Mouse (Mus musculus): ENCODE measurements around the gene Ccnt1. TPM values are rescaled to one million over a fixed set of nuclear protein-coding genes. Genes with fewer than 3 reads are reported as not detected.
A peak's percentile ranks its signal among the peaks of the same experiment; 100 is the strongest.

Gene Ccnt1
- 36.3 and 40.6 TPM in 2 replicates for polyA plus RNA-seq (2011; ENCODE audit: insufficient read length, low read depth, missing spikeins)

- Histone ChIP-seq H3K4me1 (ENCODE audit: control insufficient read depth, insufficient read depth, low read length) (no peaks in the 10 kb centered on the region; the same call in 1 of the 2 replicates), H3K27ac (ENCODE audit: insufficient read depth, low read length) (peak within 1 kb of the TSS; percentile 28; the same call in 1 of the 2 replicates), H3K4me3 (ENCODE audit: insufficient read depth, low read length) (no peak within 1 kb of the TSS)
- TF ChIP-seq CTCF (IDR thresholded peaks at IDR 0.05; ENCODE audit: borderline replicate concordance, insufficient read depth, low read length) (no peak), POLR2A (IDR thresholded peaks at IDR 0.05; ENCODE audit: low read depth, low read length) (no peak)
These were observed at the start of gene Ccnt1, which contains the start of gene 4930415O20Rik for GRCm38 (mm10) chr15:98570873-98571538. Gene Ccnt1, minus strand, starts transcription at chr15:98570923. Gene 4930415O20Rik, plus strand, starts transcription at chr15:98571004.

GRCm38 (mm10) chr15:98617176-98617537 is 46.4 kb upstream of the Ccnt1 start:
- Histone ChIP-seq H3K4me1 (ENCODE audit: control insufficient read depth, insufficient read depth, low read length) (no peaks in the 10 kb centered on the region), H3K27ac (ENCODE audit: insufficient read depth, low read length) (no peak overlapping the region), H3K4me3 (ENCODE audit: insufficient read depth, low read length) (no peak overlapping the region)
- TF ChIP-seq POLR2A (IDR thresholded peaks at IDR 0.05; ENCODE audit: low read depth, low read length) = no peak
- 0 out of 2 replicates have a peak, but pooled peaks have one; percentile 8 for TF ChIP-seq CTCF (IDR thresholded peaks at IDR 0.05; ENCODE audit: borderline replicate concordance, insufficient read depth, low read length)

GRCm38 (mm10) chr15:98616362-98617175 is 45.8 kb upstream of the Ccnt1 start:
- Histone ChIP-seq H3K27ac (ENCODE audit: insufficient read depth, low read length) (no peak overlapping the region), H3K4me3 (ENCODE audit: insufficient read depth, low read length) (no peak overlapping the region), H3K4me1 (ENCODE audit: control insufficient read depth, insufficient read depth, low read length) (no peaks in the 10 kb centered on the region)
- TF ChIP-seq CTCF (IDR thresholded peaks at IDR 0.05; ENCODE audit: borderline replicate concordance, insufficient read depth, low read length) = no peak
- no peak for TF ChIP-seq POLR2A (IDR thresholded peaks at IDR 0.05; ENCODE audit: low read depth, low read length)

- no peak overlapping the region for H3K4me3 ChIP-seq (ENCODE audit: insufficient read depth, low read length)
- H3K4me1 ChIP-seq (ENCODE audit: control insufficient read depth, insufficient read depth, low read length) = no peaks in the 10 kb centered on the region
- no peak overlapping the region for H3K27ac ChIP-seq (ENCODE audit: insufficient read depth, low read length)
- TF ChIP-seq CTCF (IDR thresholded peaks at IDR 0.05; ENCODE audit: borderline replicate concordance, insufficient read depth, low read length) = no peak
- no peak for TF ChIP-seq POLR2A (IDR thresholded peaks at IDR 0.05; ENCODE audit: low read depth, low read length)
These were observed 45.0 kb upstream of the Ccnt1 start for GRCm38 (mm10) chr15:98615751-98616150.

GRCm38 (mm10) chr15:98614971-98615370 is 44.2 kb upstream of the Ccnt1 start:
- H3K4me1 ChIP-seq (ENCODE audit: control insufficient read depth, insufficient read depth, low read length) = no peaks in the 10 kb centered on the region
- TF ChIP-seq CTCF (IDR thresholded peaks at IDR 0.05; ENCODE audit: borderline replicate concordance, insufficient read depth, low read length) (no peak), POLR2A (IDR thresholded peaks at IDR 0.05; ENCODE audit: low read depth, low read length) (no peak)
- no peak overlapping the region for H3K4me3 ChIP-seq (ENCODE audit: insufficient read depth, low read length)
- H3K27ac ChIP-seq (ENCODE audit: insufficient read depth, low read length) = no peak overlapping the region

- Histone ChIP-seq H3K4me3 (ENCODE audit: insufficient read depth, low read length) (no peak overlapping the region), H3K4me1 (ENCODE audit: control insufficient read depth, insufficient read depth, low read length) (no peaks in the 10 kb centered on the region), H3K27ac (ENCODE audit: insufficient read depth, low read length) (no peak overlapping the region)
- no peak for TF ChIP-seq CTCF (IDR thresholded peaks at IDR 0.05; ENCODE audit: borderline replicate concordance, insufficient read depth, low read length)
These were observed 43.8 kb upstream of the Ccnt1 start for GRCm38 (mm10) chr15:98614551-98614950.

GRCm38 (mm10) chr15:98612229-98612628 is 41.5 kb upstream of the Ccnt1 start:
- TF ChIP-seq CTCF (IDR thresholded peaks at IDR 0.05; ENCODE audit: borderline replicate concordance, insufficient read depth, low read length) = no peak
- no peak for TF ChIP-seq POLR2A (IDR thresholded peaks at IDR 0.05; ENCODE audit: low read depth, low read length)
- H3K27ac ChIP-seq (ENCODE audit: insufficient read depth, low read length) = no peak overlapping the region
- H3K4me3 ChIP-seq (ENCODE audit: insufficient read depth, low read length) = no peak overlapping the region
- H3K4me1 ChIP-seq (ENCODE audit: control insufficient read depth, insufficient read depth, low read length) = no peaks in the 10 kb centered on the region

GRCm38 (mm10) chr15:98610131-98610633 is 39.5 kb upstream of the Ccnt1 start:
- TF ChIP-seq POLR2A (IDR thresholded peaks at IDR 0.05; ENCODE audit: low read depth, low read length) (no peak), CTCF (IDR thresholded peaks at IDR 0.05; ENCODE audit: borderline replicate concordance, insufficient read depth, low read length) (no peak)

GRCm38 (mm10) chr15:98609331-98610130 is 38.8 kb upstream of the Ccnt1 start, which contains the start of gene Adcy6:
Gene Adcy6, minus strand, starts transcription at chr15:98610076.
- TF ChIP-seq CTCF (IDR thresholded peaks at IDR 0.05; ENCODE audit: borderline replicate concordance, insufficient read depth, low read length) = no peak
- peak; percentile 33; the same call in 1 of the 2 replicates for TF ChIP-seq POLR2A (IDR thresholded peaks at IDR 0.05; ENCODE audit: low read depth, low read length)
- H3K27ac ChIP-seq (ENCODE audit: insufficient read depth, low read length) = no peak within 1 kb of the TSS
- H3K4me3 ChIP-seq (ENCODE audit: insufficient read depth, low read length) = peak within 1 kb of the TSS; percentile 95
- no peaks in the 10 kb centered on the region for H3K4me1 ChIP-seq (ENCODE audit: control insufficient read depth, insufficient read depth, low read length)

More at GRCm38 (mm10) chr15:98610131-98610633, 39.5 kb upstream of the Ccnt1 start:
- H3K4me1 ChIP-seq (ENCODE audit: control insufficient read depth, insufficient read depth, low read length) = no peaks in the 10 kb centered on the region
- H3K4me3 ChIP-seq (ENCODE audit: insufficient read depth, low read length) = peak overlapping the region; percentile 80
- no peak overlapping the region for H3K27ac ChIP-seq (ENCODE audit: insufficient read depth, low read length)

Measured in embryonic fibroblast, embryonic 13.5 days (primary cell).